Mouse (Mus musculus): ENCODE data around the gene Erbb2. TPM values are rescaled to one million over a fixed set of nuclear protein-coding genes. Genes with fewer than 3 reads are reported as not detected.

The Erbb2 gene
- total RNA-seq, 1 experiment from 2014 or later, result 5.9 TPM

- no peak for DNase-seq
Measured at GRCm38 (mm10) chr11:98418939-98419547, 6.8 kb downstream of the Erbb2 start.

DNA sequence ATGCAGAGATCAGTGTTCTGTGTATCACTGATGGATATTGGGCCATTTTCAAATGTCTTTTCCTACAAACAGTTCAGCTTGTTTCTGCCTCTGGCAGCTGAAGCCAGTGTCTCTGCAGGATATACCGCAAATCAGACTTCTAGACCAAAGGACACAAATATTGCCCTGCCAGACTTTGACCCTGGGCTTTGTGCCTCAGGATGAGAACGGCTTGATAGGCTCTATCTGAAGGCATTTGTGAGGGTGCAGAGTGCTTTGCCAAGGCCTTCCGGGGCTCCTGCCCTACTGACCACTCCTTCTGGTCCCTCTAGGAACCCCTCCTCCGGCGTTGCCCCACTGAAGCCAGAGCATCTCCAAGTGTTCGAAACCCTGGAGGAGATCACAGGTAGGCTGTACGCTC is 14.3 kb downstream of the Erbb2 start:
- no peak for DNase-seq

GRCm38 (mm10) chr11:98428436-98428835 is 16.2 kb downstream of the Erbb2 start:
- no peak for DNase-seq

DNA sequence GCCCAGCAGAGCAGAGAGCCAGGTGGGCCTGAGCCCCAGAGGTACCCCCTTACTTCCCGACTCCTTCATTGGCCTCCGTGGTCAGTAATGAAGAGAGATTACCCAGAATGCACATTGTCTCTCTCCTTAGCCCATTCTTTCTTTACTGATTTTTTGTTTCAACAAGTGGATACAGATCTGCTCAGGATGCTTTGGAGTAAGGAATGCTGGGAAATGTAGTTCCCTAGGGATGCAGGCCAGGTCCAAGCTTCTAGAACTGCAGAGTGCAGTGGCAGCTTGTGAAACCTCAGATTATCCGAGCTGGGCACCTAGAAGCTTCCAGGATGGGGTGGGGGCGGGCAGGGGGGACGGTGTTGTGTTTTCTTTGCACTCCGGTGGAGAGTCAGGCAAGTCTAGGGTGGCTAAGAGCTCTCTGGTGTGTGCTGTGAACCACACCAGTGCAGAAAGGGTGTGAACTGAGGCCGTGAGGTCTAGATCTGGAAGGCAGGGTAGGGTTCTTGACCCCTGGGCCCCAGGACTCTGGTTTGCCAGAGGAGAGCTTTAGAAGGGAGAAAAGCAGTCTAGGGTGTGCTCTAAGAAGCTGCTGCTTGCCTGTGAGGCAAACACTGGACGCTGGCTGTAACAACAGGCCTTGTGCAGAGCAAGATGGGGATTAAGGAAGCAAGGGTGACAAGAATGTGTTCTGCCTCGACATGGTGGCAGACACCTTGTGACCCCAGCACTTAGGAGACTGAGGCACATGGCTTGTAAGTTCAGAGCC is 19.7 kb downstream of the Erbb2 start:
- no peak for DNase-seq

GRCm38 (mm10) chr11:98435723-98436122 is 23.5 kb downstream of the Erbb2 start:
- no peak for DNase-seq

- DNase-seq, result no peak
Measured at GRCm38 (mm10) chr11:98437441-98437840, 25.2 kb downstream of the Erbb2 start.

- DNase-seq, result peak; percentile 97
Measured at GRCm38 (mm10) chr11:98438331-98439158, 26.3 kb downstream of the Erbb2 start, which contains the start of gene Mien1. Gene Mien1 (minus strand): TSS chr11:98438991.

DNA sequence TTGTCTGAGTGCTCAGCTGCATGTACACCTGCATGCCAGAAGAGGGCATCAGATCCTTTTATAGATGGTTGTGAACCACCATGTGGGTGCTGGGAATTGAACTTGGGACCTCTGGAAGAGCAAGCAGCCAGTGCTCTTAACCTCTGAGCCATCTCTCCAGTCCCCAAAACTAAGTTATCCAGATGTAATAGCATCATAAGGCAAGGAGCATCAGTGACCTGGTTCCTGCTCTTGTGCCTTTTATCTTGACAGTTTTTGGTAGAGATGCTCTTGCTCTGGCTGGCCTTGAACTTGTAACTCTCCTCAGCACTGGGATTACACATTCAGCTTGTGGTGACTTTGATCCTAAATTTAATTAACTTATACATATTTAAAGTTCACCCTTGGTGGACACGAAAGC is 31.4 kb downstream of the Erbb2 start:
- DNase-seq, result no peak

- no peak for DNase-seq
Measured at GRCm38 (mm10) chr11:98445238-98445637, 33.0 kb downstream of the Erbb2 start.

DNA sequence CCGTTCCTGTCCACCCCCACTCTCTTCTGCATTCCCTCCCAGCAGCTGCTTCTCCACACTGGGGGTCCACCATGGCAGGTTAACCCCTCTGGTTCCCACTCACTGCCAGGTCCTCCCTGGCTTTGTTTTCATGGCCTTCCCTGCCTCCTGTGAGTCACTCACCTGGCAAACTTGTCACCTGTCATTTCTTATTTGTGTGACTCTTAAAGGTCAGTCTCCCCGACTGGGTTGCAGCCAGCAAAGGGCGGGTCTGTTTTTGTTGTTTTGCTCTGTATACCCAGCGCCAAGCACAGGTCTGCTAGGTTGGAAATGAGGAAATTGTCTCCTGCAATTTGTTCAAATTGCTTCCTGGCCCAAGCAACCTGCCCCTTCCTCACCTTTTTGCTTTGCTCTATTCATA is 33.4 kb downstream of the Erbb2 start:
- DNase-seq, result no peak

- DNase-seq, result no peak
Measured at GRCm38 (mm10) chr11:98446213-98446561, 33.9 kb downstream of the Erbb2 start, which contains the start of gene Grb7. Gene Grb7 (plus strand): TSS chr11:98446394.

DNA sequence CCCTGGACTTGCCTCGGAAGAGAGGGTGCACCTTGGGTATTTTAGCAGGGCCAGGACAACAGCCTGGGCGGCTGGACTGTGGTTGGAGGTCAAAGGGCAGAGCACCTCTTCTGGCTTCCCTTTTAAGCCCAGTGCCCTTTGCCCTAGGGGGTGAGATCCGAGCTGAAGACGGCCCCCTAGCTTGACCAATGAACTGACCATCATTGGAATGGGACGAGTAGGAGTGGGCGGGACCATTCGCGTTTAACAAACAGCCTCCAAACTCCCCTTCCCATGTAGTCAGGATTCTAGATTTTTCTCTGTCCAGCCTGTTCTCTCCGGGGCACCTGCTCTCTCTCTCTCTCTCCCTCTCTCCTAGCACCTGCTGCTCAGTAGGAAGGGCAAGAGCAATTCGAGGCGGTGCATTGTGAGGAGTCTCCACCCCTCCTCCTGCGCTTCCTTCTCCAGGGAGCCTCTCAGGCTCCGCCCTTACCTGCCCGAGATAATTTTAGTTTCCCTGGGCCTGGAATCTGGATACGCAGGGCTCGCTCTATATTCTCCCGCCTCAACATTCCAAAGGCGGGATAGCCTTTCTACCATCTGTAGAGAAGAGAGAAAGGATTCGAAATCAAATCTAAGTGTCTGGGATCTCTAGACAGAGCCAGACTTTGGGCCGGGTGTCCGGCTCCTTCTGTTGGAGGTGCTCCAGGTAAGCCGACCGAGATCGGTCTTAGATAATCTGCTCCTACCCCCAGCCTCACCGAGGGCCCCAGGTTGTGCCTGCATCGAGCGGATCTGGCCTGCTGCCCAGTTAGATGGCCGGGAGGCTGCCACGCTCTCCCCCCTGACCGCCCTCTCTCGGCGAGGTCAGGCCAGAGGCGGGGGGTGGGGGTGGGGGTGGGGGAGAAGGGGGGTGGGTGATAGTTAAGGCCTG is 34.5 kb downstream of the Erbb2 start:
- DNase-seq, result no peak

DNA sequence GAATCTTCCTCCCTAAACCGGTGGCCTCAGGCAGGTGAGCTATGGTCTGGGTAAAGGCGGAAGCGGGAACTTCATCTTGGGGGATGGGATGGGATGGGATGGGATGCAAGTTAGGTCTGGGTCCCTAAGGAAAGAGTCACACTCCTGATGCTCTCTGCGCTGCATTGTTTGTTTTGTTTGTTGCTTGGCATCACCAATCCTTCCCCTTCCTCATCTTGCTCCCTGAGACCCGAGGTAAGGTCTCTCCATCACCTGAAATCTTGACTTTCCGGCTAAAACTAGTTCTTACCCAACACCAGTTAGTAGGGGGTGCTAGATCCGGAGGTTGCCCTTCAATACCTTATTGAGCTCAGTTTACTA is 35.2 kb downstream of the Erbb2 start:
- DNase-seq, result no peak

GRCm38 (mm10) chr11:98448191-98448790 is 36.0 kb downstream of the Erbb2 start:
- no peak for DNase-seq

DNA sequence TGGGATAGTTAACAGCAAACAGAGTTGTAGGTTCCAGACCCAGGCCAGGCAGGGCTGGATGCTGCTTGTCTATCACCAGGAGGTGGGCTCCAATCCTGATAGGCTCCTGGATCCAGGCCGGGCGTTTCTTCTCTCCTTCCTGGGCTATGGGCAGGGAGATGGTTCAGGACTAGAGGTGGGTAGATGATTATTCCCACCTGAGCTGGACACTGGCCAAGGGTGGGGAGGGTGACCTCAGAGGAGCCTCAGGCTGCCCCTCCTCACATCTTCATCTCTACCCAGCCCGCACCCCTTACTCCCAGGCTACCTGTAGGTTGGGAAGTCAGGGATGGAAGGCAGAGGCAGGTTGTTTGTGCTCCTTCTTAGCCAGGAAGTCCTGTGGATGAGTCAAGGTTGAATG is 37.1 kb downstream of the Erbb2 start:
- no peak for DNase-seq

DNA sequence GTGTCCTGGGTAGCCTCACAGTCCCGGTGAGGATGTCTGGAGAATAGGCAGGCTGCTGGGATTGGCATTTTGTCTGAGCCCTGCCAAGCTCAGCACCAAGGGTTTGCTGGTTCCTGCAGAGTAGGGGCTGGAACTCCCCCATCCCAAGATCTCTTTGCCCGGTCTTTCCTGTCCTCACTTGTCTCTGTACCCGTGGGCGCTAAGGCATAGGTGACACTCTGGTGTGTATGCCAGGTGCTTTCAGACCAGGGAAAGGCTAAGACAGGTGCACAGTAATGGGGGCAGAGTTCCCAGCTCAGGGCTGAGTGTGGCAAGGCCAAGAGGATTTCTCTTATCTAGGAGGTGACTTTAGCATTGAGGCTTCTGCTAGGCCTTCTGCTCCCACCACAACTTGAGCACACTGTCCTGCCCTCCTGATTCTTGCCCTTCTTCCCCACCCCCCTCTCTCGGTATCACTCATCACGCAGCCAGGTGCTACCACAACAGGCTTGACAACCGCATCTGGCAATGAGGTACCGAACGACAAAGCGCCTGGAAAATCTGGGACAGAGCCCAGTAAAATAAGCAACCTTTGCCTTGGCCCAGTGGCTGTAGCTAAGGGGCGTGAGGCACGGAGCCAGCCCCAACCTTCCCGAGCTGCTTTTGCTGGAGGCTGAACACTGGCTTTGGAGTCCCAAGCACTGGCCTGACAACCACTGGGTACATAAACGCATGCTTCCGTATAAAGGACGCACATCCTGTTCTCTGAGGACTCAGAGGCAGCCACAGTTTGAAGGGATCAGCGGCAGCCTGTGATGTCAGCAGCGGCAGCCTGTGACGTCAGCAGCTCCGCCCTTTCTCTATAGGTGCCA is 37.9 kb downstream of the Erbb2 start:
- DNase-seq, result no peak

DNA sequence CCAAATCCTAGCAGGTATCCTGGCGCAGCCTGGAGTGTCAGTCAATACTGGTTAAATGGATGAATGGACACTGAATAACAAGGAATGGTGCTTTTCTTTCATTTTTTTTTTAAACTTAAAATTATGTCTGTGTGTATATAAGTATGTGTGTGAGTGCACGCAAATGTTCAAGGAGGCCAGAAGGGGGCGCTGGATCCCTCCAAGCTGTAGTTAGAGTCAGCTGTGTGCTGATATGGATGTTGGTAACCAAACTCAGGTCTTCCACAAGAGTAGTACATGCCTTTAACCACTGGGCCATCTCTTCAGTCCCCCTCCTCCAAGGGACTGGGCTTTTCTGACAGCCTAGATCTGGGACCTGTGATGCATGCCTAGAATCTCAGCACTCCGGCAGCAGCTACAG is 43.2 kb downstream of the Erbb2 start:
- DNase-seq, result no peak

DNA sequence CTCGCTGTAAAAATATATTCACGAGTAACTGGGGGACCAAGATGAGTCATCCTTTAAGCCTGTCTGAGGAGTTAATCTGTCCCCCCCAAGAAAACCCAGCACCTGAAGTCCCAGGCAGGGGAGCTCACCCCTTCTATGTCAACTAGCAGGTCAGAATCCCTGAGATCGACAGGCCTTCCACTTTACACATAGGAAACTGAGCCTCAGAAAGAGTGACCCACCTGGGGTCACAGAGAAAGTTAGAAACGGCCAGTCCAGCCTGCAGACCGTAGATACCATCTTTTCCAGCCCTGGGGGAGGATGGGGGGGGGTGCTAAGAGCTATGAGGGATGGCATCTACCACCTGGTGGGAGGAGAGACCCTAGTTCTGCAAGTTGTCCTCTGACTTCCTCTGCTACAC is 44.3 kb downstream of the Erbb2 start:
- no peak for DNase-seq

- DNase-seq, result no peak
Measured at GRCm38 (mm10) chr11:98456945-98457344, 44.7 kb downstream of the Erbb2 start.

DNA sequence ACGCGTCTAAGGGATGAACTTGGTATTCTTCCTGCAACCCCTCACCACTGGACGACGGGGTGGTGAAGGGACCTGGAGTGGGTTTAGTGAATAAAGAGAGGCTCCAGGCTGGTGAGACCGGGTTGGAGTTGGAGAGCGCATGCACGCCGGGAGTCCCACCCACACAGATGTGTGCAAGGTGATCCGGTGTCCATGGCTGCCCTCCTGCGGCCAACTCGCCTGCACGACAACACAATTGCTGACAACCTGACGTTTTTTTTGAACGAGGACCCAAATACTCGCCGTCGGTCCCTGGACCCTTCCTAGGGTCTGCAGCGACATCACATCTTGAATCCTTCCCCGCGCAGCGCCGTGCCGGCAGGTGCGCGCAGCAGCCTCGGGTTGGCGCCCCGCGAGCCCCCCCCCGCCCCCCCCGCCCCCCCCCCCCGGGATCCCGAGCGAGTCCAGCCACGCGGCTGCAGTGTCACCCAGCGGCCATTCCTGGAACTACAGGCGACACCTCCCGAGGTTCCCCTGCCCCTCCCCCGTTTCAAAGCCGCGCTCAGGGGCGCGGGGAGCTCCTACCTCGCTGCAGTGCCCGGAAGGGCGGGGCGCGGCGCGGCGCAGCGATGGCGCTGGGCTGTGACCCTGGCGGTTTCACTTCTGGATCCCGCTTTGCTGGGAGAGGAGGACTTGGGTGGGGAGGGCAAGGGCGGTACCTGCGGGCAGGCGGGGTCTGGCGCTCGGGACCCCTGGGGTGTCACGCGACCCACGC is 45.3 kb downstream of the Erbb2 start:
- peak; percentile 94 for DNase-seq
